Mouse (Mus musculus) kidney, adult 2 months (tissue): ENCODE data around the gene Gm6169.
"Not testable (repeated sequence)": the region's sequence is repeated elsewhere in the genome, so short reads cannot be mapped to it uniquely, and the experiment has no call there.

Experiments
- CTCF ChIP-seq: fragments of 200-500 bp; conservative IDR thresholded peaks from 2 replicates; pipeline ENCODE4 v1.5.1; 2011; ENCODE audit warnings: low read depth, mild to moderate bottlenecking, control low read depth, low read length, moderate library complexity, mixed read lengths; ENCODE audit not compliant: insufficient read depth, insufficient read length
- POLR2A ChIP-seq: fragments of 200-500 bp; IDR thresholded peaks from one replicate; pipeline ENCODE4 v1.6.1; 2011; ENCODE audit warnings: low read depth, low read length, control low read depth

- not testable (repeated sequence) for TF ChIP-seq CTCF, POLR2A
Observed at GRCm38 (mm10) chr13:97107721-97108120, 8.7 kb upstream of the Gm6169 start.
